Mouse (Mus musculus): ENCODE data around the gene Rab40b.
"Not testable (repeated sequence)": the region's sequence is repeated elsewhere in the genome, so short reads cannot be mapped to it uniquely, and the experiment has no call there.

Gene Rab40b

GRCm38 (mm10) chr11:121368731-121369130, 19.3 kb downstream of the Rab40b start:
- DNase-seq (ENCODE audit: low spot score in 2 of 2) = no peak

GRCm38 (mm10) chr11:121367170-121367707, 20.8 kb downstream of the Rab40b start:
- DNase-seq (ENCODE audit: low spot score in 2 of 2) = no peak

DNA sequence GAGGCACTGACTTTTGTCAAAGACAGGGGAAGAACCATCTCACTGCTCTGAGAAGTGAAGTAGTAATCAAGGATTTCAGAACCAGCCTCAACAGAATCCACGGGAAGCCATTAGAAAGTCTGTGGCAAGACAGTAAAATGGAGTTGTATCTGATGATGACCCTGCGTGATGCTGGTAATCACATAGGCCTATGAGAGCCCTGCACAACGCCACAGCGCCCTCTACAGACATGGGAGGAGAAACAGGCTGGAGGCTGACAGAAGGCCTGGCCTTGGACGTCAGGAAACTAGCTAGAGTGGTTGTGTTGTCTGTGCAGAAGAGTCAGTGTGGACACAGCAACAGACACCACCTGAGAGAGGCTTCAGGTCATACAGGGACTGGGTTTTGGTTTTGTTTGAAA, 25.8 kb downstream of the Rab40b start:
- no peak for DNase-seq (ENCODE audit: low spot score in 2 of 2)

DNA sequence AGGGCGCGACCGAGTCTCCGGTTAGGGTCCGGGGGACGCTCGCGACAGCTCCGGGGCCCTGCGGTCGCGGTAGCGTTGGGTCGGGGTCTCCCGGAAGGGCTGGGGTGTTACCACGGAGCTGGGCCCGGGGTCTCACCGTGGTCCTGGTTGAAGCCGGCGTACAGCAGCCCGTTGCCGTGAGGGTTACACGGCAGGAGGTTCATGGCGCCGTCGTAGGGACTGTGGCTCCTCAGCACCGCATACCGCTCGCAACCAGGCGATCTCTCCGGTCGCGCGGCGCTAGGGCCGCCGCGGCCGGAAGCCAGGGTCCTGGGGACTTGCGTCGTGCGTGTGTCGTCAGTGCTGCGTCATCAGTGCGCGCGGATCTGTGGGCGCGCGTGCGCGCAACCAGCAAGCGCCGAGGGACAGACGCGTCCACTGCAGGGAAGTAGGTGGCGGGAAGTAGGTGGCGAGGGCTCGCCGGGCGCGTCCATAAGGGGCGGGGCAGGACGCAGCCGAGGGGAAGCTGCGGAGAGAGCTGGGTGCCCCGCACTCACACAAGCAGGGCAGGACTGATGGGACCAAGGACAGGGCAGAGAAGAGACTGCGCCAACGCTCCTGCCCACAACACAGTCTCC, 33.9 kb downstream of the Rab40b start, which contains the start of gene Wdr45b:
Gene Wdr45b, minus strand, starts transcription at position 355 of the 617 bp plus-strand sequence.
- peak; percentile 98 to 99 for DNase-seq (ENCODE audit: low spot score in 2 of 2)

GRCm38 (mm10) chr11:121353326-121354090, 34.5 kb downstream of the Rab40b start:
- DNase-seq (ENCODE audit: low spot score in 2 of 2) = peak; percentile 24 to 35

DNA sequence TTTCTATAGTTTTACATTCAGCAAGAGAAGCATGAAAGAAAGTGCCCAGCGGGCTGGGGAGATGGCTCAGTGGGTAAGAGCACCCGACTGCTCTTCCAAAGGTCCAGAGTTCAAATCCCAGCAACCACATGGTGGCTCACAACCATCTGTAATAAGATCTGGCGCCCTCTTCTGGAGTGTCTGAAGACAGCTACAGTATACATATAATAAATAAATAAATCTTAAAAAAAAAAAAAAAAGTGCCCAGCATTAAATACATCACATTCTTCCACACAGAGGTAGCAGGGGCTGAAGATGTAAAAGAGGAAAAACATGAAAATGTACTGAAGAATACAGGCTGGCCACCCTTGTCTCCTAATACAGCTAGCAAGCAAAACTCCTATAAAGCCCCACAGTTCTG, 39.3 kb downstream of the Rab40b start:
- DNase-seq (ENCODE audit: low spot score in 2 of 2) = not testable (repeated sequence)

- no peak for DNase-seq (ENCODE audit: low spot score in 2 of 2)
Observed at GRCm38 (mm10) chr11:121348166-121348565, 39.9 kb downstream of the Rab40b start.

DNA sequence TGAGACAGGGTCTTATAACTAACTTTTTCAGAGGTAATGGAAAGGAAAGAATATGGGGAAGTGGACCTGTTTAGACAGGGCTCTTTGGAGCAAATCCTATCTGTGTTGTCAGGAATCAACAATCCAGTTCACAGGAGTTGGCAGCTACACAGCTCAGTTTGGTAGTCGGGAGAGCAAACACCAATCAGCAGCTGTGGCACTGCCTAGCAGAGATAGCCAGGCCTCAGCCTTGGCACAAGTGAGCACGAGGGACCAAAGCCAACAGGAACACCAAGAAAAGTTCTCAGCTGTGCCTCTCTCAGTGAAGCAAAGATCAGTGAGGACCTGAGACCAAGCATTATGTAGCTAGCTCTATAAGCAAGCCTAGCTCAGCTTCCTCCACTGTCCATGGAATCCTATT, 41.0 kb downstream of the Rab40b start:
- no peak for DNase-seq (ENCODE audit: low spot score in 2 of 2)

DNA sequence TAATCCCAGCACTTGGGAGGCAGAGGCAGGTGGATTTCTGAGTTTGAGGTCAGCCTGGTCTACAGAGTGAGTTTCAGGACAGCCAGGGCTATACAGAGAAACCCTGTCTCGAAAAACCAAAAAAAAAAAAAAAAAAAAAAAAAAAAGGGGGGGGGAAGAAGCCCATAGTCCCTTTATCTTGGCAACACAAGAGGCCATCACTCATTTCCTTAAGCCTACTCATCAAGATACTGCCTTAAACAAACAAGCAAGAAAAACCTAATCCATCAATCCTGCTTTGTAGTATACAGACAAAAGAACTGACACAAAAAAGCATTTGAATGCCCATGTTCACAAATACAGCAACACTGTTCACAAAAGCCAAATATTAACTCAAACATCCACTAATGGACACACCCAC, 45.6 kb downstream of the Rab40b start:
- not testable (repeated sequence) for DNase-seq (ENCODE audit: low spot score in 2 of 2)

GRCm38 (mm10) chr11:121340287-121340686, 47.8 kb downstream of the Rab40b start:
- no peak for DNase-seq (ENCODE audit: low spot score in 2 of 2)

DNA sequence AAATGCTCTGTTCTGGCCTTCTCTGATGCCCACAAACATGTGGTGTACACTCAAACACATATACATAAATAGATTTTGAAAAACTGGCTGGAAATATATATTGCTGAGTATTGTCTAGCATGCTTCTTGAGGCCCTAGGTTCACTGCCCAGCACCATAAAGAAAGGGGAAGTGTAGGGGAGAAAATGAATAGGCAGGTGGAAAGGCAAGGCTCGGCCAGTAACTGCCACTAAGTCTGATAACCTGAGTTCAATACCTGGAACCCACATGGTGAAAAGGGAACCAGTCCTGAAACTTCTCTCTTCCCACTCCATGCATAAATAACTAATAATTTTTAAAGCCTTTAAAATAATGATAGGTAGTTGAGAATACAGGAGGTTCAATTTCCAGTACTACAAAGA, 48.4 kb downstream of the Rab40b start:
- no peak for DNase-seq (ENCODE audit: low spot score in 2 of 2)

DNA sequence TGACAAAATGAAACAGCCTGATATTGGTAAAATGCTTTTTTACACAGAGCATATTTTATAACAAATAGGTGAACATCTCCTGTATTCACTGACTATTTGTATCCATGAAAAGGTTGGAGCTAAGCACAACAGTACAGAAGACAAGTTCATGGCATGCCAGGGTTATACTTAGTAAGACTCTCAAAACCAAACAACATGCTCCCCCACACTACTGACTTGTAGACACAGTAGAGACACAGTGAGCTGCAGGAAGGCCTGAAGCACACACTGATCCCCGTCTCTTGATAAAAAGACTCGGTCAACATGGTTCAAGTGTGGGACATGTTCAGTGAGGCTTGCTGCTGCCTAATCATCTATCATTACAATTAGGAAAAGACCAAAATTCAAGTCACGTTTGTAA, 56.4 kb downstream of the Rab40b start:
- no peak for DNase-seq (ENCODE audit: low spot score in 2 of 2)

- no peak for DNase-seq (ENCODE audit: low spot score in 2 of 2)
Observed at GRCm38 (mm10) chr11:121328619-121329018, 59.4 kb downstream of the Rab40b start.

DNA sequence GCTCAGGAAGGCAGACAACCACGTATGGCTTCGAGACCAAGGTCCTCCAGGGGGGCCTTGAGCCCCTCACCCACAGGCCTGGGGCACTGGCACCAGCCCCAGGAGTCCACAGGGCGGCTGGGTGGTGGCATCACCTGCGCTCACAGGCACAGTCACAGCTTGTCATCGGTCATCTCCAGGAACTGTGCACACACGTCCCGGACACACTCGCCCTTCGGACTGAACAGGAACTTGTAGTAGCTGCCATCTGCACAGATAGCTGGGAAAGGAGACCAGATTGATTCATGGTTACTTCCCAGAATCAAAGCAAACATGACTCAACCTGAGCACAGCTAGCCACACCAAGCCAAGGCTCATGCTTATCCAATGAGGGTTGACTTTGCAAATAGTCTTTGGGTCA, 59.8 kb downstream of the Rab40b start:
- no peak for DNase-seq (ENCODE audit: low spot score in 2 of 2)

DNA sequence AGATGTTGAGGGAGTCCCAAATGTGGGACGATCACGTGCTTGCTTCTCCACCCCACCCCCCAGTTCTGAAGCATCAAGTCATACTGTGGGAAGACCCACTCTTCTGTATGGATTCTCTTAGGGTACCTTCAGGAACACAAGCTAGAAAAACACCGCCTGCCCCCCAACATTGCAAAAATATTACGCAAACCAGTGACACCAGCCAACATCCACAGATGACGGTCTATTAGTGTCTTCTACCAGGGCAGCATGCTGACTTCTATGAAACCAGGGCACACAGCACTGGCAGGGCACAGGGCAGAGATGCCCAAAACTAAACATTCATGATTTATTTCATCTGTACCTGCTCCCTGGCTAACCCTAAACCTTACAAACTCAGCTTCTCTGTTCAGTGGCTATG, 61.4 kb downstream of the Rab40b start:
- DNase-seq (ENCODE audit: low spot score in 2 of 2) = no peak

- no peak for DNase-seq (ENCODE audit: low spot score in 2 of 2)
Observed at GRCm38 (mm10) chr11:121326034-121326433, 62.0 kb downstream of the Rab40b start.

DNA sequence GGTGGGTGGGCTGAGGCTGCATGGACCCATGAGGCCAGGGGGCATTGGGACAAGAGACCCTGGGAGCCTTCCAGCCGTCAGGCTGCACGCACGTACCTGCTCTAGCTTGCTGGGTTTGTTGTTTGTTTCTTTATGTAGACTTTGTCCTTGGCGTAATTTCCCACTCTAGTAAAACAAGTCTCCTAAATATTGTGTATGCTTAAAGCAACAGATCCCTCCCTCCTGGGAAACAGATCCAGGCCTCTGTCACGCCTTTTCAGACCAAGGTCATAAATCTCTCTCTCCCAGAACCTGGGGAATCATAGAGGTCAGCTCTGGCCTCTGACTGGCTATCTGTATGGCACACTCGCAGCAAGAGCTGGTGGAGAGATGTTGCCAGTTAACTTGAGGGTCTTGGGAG, 80.3 kb downstream of the Rab40b start:
- DNase-seq (ENCODE audit: low spot score in 2 of 2) = not testable (repeated sequence)

GRCm38 (mm10) chr11:121306608-121307007, 81.4 kb downstream of the Rab40b start:
- peak; percentile 62 to 66 for DNase-seq (ENCODE audit: low spot score in 2 of 2)
